Mouse (Mus musculus): ENCODE measurements around the gene Sept11. TPM values are rescaled to one million over a fixed set of nuclear protein-coding genes. Genes with fewer than 3 reads are reported as not detected.

The Sept11 gene
- total RNA-seq, 2 experiments from 2014 or later: 67.7 to 77.8 TPM

DNA sequence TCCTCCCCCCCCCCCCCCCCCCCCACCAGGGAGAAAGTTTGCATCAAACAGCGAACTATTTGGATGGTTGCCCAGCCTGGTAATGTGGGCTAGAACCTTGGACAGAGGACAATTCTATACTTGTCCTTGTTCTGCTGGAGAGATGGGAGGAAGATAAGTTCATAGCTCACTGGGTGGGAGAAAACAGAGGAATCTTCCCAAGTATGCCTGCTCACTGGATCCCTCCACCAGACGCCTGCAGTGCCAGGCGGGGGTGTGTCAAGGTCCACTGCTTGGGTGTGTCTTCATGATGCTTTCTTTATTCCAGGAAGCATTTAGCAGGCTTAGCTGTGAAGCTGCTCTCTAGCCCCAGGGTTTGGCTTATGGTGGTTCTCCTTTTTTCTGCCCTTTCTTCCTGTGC lies 34.5 kb downstream of the Sept11 start:
- peak; percentile 36 for DNase-seq

DNA sequence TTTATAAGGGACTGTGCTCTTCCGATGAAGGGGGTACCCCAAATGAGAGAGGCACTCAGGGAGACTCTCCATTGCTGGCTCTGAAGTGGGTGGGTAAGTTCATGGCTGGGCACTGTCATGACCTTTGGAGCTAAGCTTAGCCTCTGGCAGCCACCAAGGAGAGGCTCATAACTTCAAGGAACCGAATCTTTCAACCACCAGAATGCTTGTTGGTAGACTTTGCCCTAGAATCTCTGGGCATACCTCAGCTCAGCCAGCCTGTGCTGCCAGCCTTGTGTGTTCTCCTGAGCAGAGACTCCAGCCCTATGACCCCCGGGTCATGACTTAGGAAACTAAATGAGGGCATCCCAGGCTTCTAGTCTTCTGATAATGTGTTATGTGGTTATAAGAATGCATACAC lies 35.5 kb downstream of the Sept11 start:
- no peak for DNase-seq

DNA sequence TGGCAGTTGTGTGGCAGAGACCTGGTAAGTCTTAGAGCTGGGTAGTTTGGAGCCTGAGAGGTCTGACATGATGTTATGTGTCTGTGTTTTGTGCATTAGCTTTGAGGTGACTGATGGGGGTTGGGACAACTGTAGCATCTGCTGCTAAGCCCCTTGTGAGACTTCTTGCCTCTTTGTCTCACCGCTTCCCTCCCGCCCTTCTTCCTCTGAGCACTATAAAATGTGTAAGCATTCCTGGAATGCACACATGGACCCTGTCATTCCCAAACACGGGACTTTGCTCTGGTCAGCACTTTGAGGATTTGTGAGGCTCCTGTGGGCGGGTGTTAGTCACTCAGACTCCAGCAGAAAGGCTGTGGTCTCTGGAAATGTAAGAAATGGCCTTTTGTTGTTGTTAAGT lies 36.7 kb downstream of the Sept11 start:
- no peak for DNase-seq

DNA sequence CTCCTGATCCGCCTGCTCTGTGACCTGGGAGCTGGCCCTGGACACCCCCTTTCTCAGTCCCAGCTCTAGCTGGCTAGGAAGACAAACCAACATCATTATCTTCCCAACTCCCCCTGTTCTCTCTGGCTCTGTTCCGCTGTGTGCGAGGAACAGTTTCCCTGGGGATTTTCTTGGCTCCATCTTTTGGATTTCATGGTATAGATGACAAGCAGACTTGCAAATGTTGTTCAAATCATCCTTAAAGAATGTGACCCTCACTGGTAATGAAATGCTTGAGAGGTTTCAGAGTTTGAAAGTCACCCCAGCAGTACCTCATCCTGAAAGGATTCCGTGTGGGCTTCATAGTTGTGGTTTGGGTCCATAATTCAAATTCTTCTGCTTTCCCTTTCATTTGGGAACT lies 38.2 kb downstream of the Sept11 start:
- DNase-seq: no peak

DNA sequence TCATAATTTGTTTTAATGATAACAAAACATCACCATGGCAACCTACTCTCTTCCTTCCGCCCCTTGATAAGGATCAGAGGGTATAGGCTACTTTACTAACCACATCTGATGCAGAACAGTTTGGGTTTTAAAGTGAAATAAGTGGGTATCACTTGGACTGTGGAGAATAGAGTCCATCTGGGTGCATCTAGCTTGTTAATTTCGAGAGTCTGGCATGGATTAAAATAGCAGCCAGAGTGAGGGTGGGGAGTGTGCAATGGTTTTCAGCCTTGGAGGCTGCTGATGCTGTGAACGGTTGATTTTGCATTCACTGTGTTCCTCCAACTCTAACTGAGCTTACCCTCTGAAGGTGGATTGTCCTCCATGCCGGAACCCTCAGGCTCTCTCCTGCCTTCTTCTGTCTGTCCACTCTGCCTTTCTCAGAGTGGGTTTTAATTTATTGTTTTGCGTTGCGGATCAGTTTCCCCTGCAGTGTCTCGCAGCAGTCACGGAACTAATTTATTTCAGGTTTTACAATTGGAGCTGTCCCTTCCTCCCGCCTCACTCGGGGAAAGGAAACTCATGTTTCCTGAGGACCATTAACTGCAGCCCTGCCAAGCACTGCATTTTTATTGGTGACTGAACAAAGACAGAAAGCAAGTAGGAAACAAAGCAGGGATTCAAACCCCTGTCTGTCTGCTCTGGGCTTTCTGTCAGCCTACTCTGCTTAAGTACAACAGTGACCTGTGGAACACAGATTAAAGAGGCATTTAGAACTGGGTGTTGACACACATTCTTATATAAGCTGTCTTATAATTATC lies 40.4 kb downstream of the Sept11 start:
- no peak for DNase-seq

DNA sequence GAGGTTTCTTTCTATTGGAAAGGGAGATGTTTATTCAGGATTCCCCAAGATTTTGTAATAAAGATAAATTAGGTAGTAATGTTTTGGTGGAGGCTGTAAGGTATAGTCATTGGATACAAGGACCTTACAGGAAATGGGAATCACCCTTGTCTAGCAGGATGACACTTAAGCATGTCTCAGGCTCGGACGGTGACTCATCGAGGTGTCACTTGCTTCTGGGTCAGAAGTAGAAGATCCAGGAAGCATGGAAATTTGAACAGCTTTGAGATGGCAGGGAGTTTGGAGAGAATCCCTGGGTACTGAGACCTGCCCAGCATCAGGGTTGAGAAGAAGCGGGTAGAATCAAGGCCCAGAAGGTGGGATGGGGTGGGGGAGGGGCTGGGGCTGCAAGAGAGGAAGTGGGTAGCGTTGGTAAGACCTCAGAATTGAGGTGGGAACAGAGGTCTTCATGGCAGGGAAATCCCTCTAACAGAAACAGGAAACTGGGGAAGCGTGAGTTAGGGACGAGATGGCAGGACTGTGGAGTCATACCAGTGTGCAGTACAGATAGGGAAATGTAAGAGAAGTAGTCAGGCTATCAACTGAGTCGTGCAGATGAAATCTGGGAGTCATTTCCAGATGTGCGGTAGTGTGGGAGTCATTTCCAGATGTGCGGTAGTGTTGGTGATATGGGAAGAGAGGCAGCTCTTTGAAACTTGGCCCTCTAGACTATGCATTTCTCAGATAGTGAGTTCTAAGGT lies 42.3 kb downstream of the Sept11 start:
- DNase-seq: no peak

DNA sequence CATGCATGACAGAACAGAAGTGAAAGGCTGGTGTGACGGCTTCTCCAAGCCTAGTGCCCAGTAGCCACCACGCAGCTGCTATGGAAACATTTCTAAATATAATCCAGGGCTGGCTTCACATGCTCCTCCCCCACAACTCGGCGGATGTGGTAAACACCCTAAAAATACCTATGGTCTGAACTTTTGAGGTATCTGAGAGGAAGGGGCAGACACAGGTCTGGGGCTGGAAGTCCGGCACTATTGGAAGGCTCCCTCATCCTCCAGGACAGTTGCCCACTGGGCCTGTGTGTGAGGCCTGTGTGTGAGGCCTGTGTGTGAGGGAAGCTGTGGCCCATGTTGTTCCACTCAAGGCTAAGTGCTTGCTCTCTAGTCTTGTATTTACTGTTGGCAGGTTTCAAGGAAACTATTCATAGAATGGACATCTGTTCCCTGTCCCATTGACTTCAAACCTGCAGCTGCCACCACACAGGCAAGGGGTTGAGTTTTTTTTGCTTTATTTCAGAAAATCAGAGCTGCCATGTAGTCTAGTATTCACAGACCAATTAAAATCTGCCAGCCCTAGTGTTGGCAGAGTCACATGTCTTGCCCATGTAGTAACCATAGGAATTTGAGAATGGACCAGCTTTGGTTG lies 43.8 kb downstream of the Sept11 start:
- no peak for DNase-seq

DNA sequence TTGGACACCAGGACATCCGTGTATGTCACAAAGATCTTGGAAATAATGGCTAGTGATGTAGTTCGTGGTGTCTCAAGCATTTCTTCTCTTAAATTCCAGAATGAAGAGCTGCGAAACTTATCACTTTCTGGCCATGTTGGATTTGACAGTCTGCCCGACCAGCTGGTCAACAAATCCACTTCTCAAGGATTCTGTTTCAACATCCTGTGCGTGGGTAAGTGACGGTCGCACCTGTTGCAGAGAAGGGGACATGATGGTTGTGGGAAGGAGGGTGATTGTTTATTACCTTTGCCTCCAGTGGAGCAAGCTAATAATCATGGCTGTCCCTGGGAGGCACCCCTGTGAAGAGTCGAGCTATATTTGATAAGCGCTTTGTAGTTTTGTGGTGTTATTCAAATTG lies 46.1 kb downstream of the Sept11 start:
- no peak for DNase-seq

DNA sequence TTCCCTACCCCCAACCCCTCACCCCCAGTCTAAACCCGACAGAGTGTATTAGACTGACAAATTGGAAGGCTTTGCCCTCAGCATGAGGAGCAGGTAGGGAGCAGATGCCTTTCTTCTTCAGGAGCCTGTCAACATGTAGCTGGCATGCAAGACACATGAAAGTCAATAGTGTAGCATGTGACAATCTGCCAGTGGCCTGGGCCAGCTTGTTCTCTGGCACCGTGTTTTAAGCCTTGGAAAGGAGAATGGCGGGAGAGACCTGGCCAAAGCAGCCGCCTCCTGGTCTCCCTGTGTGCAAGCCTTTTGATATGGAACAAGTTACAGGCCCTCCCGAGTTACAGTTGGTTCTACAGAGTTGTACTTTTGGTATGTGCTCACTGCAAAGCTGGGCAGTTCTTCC lies 47.5 kb downstream of the Sept11 start:
- DNase-seq: no peak

DNA sequence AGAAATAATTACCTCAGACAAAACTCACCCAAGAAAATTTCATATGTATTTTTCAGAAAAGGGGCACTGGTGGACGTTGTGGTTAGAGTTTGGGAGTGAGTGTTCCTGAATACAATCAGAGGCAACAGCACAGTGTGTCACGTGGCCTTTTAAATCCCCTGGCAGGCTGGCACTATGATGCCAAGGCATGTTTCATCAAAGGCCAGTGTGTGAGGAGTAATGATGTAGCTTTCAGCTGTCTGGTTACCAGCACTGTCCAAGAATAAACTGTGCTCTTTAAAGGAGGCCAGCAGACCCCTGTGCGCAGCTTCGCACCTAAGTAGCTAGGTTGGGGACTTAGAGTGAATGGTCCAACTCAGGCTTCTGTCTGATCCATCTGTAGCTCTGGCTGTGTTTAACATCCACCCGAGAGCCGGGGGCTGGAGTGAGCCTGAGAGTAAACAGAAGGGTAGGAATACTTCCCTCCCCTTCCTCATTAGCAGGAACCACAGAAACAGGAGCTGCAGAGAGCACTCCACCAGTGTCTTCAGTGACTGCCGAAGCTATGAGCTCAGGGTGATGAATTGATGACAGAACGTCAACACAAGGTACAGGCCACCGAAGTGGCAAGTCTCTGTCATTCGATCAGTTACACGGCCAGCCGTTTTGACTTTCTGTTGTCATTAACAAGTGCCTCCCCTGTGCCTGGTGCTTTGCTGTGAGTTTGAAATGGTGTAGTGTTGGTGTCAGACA lies 50.3 kb downstream of the Sept11 start:
- DNase-seq: no peak

DNA sequence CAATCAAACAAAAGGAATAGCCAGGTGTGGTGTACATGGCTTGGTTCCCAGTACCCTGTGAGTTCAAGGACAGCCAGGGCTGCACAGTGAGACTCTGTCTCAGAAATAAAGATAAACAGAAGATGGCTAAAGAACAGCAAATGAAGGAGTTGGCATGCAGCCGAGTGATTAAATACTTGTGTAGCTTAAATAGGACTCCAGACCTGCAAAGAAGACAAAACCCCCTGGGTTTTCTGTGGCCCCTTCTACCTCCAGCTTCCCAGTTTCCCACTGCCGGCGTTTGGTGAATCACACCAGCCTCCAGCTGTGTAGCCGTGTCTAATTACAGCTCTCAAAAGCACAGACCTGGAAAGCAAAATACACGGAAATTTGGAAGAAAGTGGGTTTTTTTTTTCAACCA lies 51.6 kb downstream of the Sept11 start:
- peak; percentile 51 for DNase-seq

DNA sequence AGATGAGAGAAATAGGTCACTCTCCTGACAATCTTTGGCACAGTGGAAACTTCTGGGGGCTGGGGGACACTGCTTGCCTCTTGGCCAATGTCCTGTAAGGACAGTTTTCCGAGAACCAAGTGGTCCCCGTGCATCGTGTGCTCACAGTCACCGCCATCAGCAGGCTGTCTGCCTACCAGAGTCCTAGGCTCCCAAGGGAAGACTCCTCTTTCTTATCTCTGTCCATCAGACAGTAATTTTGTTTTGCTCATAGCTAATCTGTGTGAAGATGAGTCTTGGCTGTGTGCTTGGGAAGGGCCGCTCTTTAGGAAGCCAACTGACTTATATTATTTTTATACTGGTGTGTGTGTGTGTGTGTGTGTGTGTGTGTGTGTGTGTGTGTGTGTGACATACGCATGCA lies 52.3 kb downstream of the Sept11 start:
- DNase-seq: no peak

DNA sequence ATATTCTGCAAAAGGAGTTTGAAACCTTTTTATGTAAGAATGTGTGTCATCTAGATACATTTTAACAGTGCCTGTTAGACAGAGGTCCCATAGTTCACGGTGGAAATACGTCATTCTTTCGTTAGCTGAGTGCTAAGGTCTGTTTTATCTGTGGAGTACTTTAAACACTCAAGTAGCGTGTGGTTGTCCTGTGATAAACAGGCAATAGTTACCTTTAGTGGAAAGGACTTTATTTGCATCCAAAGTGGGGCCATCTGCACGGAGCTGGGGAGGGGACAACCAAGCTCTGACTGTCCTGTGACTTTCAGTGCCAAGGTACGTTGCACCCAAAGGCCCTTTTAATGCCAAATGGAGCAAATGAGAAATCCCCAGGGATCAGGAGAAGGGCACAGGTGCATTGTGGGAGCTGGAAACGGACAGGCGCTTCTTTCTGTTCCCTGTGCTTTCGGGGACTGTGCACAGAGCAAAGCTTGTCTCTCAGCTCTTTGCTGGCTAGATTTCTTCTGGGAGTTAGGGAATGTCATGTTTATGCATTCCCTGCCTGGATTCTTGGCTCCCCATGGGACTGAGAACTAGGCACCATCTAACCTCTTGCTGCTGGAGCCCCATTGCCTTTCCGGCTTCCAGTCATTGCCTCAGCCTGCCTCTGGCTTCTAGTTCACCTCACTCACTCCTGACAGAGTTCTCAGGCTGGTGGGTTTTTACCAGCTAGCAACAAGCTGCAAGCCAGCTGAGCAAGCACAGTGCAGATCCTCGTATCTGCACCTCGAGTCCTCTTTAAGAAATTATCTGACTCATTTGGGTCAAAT lies 56.9 kb downstream of the Sept11 start:
- DNase-seq: peak; percentile 40

DNA sequence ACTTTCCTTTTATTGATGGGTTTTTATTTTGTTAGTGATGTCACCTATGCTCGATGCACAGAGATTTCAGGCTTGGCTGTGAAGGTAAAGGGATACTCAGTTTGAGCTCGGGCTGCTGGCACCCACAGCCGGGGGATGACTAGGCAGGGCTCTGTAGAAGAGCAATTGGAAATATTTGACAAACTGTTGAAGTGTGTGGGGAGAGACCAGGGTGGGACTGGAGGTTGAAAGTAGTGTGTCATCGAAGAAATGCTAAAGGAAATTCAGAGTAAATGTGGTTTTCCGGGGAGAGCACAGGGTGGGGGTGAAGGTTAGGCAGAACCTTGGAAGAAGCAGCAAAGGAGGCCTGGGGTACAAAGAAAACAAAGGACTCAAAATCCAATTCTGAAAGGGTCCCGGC lies 58.7 kb downstream of the Sept11 start:
- DNase-seq: no peak

DNA sequence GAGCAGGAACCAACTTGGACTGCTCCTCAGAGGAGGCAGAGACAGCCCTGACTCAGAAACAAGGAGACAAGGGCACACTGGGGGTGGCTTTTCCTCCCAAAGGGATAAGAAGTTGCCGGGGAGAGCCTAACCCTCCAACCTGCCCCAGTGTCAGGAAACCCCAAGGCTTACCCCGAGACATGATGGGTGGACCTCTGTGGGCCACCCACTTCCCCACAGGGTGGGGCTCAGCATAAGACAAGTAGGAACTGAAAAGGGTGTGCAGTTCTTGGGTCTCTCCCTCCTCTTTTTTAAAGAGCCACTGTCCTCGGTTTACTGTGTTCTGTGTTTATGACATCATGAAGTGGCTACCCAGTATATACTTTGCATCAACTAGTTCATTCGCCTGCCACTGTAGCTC lies 59.2 kb downstream of the Sept11 start:
- no peak for DNase-seq

DNA sequence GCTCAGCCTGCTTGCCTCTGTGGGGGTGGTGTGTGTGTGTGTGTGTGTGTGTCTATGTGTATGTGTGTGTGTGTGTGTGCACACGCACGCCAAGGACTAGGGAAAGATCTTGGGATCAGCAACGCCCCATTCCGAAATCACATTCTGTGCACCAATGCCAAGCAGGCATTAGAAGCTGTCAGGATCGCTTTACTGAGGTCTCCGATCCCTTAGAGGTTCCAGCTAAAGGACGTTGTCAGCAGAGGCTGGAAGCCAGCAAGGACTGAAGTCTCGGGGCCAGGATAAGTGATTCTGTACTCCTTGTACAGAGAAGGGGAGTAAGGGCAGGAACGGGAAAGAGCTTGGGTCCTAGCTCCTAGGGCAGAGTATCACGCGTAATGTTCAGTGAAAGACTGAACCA lies 61.2 kb downstream of the Sept11 start:
- no peak for DNase-seq

DNA sequence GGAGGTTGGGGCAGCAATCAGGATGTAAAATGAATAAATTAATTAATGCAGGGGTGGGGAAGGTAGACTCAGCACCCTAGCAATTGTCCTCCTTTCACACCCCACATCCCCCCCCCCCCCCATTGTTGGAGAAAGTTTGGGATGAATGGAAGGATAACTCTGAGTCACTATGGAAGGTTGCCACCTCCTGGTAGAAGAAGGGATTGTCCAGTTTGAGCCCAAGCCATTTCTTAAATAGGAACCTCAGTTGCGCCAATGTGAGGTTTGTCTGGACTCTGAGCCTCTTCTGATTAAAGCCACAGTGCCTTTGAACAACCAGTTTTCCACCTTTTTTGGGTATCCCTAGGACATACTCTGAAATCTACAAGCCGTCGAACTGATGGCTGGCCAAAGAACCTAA lies 70.3 kb downstream of the Sept11 start:
- peak; percentile 75 for DNase-seq

DNA sequence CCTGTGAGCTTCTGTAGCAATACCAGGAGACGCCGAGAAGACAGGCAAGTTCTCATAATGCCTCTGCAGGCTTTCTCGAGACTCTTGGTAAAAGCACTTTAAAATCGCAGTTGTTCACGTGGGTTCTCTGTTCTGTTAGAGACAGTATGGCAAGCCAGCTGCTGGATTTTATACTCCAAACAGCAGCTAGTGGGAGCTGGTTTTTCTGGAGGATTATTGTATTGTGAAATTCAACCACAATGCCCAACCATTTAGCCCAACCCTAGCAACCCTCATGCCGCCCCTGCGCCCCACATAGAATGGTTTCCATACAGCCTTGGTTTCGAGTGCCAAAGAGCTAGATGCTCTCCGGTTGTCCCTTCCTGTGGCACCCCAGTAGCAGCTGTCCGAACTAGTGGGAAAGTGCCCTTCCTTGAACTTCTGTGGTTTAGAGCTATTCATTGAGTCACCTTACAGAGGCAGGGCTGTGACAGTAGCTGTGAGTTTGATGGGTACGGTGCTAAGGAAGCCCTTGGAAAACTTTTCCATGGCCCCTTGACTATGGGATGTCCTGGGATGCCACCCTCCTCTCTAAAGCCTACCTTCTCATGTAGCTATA lies 74.8 kb downstream of the Sept11 start:
- DNase-seq: no peak

DNA sequence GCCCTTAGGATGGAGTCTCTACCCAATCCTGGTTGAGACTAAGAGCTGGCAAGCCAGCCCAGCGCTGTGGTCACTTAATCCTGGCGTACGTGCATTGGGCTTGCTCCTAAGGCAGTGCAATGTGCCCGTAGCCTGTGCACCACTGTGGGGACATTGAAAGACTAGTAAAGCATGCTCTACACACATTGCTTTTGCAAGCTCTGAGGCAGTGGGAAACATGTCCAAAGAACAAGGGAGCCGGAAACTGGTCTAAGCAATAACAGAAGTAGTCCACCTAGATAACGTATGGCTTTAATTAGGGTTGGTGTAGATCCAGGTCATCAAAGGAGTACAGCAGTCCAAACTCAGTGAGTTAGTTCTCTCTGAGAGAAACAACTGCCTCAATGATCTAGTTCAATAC lies 75.4 kb downstream of the Sept11 start:
- DNase-seq: no peak

DNA sequence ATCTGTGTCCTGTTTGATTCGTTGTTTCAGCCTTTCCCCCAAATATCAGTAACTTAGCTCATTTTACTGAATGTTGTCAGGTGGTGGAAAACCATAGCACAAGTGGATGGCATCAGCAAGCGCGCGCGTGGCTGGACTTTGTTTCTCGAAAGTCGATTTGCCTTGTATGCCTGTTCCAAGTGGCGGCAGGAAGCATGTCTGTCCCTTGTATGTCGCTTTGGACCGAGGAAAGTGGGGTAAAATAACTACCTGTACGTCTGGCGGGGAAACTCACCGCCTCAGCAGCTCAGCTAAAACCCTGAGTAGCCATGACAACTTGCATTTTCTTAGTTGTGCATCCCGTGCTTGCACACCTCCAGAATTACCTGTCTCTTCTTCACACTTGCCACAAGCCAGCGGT lies 78.2 kb downstream of the Sept11 start:
- DNase-seq: no peak

DNA sequence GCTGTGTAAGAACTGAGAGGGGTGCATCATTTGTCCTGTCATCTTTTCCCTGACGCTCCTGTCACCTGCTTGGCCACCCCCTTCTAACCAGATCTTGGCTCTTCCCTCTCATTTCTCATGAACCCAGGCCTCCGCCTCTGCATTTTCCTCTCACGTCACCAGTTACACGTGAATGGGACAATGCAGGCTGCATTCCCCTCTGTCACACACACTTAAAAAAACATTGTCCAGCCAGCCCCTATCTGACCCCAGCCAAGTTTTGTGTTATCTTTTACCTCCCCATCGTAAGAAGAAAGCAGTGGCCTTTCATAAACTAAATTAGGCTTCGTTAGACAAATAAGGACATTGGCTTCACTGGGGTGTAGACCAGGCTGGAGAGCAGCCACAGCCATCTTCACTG lies 79.3 kb downstream of the Sept11 start:
- DNase-seq: no peak

DNA sequence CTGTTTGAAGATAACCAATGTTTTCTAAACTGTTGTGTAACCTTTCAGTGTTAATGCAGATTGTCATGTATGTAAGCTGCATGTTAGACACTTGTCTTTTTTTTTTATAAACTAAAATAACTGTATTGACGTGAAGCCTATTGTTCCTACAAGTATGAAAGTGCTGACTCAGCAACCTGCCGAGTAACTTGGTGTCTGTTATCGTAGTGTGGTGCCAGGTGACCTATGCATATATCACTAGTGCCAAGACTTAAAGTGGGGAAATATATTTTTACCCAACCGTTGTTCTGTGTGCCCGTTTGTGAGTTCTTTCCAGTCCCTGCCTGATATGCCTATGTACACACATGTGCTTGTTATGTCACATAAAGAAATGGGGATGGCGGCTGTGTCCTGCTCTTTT lies 81.4 kb downstream of the Sept11 start:
- DNase-seq: no peak

Measured in adrenal gland, postnatal 10 days (tissue).